Mouse (Mus musculus) urinary bladder, postnatal 0 days (tissue): ENCODE data around the gene Lrtm1. TPM values are rescaled to one million over a fixed set of nuclear protein-coding genes. Genes with fewer than 3 reads are reported as not detected.

ENCODE experiments used
- polyA plus RNA-seq: library from polyadenylated mRNA; unstranded; fragments of >200 nt; fragmentation: Nextera tagmentation; extraction: Ambion mirVana; gene quantifications from 2 replicates; pipeline ENCODE4 v1.2.1, GENCODE M21; 2015

The Lrtm1 gene
- not detected in 2 replicates for polyA plus RNA-seq

DNA sequence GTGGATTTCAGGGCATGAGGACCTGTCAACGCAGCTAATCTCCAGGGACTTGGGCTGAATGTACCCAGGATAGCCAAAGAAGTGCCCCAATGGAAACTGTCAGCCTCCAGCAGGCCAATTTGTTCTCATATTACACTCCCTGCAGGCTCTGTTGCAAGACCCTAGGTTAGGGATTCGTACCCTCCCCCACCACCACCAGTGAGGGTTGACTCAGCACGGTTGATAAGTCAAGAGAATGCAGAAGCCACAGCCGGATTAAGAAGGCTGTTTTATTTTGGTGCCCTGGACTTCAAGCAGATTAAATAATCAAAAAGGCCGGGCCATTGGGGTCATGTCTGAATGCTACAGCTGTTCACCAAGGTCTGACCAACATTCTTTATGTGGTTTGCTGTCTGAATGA is at the start of gene Lrtm1:
Gene Lrtm1, plus strand, starts transcription at position 326 of the 400 bp plus-strand sequence.

